Comparison of ENCODE assay signal across 8 mouse cellular contexts in genomic region chr1:156741482-156742411, GRCm38 (mm10). TPM values are rescaled to one million over a fixed set of nuclear protein-coding genes. Genes with fewer than 3 reads are reported as not detected.
DNase-seq lines count a peak whose midpoint lies in the region; ATAC-seq and TF ChIP-seq lines count a peak whose summit lies in the region.

No protein-coding gene starts in this region.

- DNase-seq in adrenal gland, postnatal 25 days = peak; percentile 58
- peak; percentile 76 for DNase-seq in embryonic facial prominence, embryonic 10.5 days (ENCODE audit: low spot score)
- peak; percentile 37 to 81 for DNase-seq in layer of hippocampus, adult 18-20 months (ENCODE audit: low spot score in 2 of 2)
- peak; percentile 88 for DNase-seq in lung, embryonic 14.5 days
- DNase-seq in testis, postnatal 14 days (ENCODE audit: low spot score) = peak; percentile 44

- H3K27me3 ChIP-seq in embryonic facial prominence, embryonic 10.5 days (replicated peaks; ENCODE audit: low read depth, poor library complexity, severe bottlenecking) = no peaks in the 10 kb centered on the region
- no peaks in the 10 kb centered on the region for H3K27me3 ChIP-seq in heart, embryonic 16.5 days (ENCODE audit: control insufficient read depth, insufficient read depth, low read length)
- no peaks in the 10 kb centered on the region for H3K27me3 ChIP-seq in lung, embryonic 14.5 days (ENCODE audit: insufficient read depth, low read length)
- H3K27me3 ChIP-seq in neural tube, embryonic 15.5 days (replicated peaks) = 0 out of 2 replicates have a peak, but pooled peaks cover 3% of the 10 kb centered on the region

- no peak overlapping the region for H3K4me2 ChIP-seq in heart, embryonic 16.5 days (ENCODE audit: low read depth, low read length)
- no peak overlapping the region for H3K4me2 ChIP-seq in lung, embryonic 14.5 days
- no peak overlapping the region for H3K4me2 ChIP-seq in neural tube, embryonic 15.5 days

- peak; percentile 82 for ATAC-seq in CD4-positive, CD25-positive, alpha-beta regulatory T cell, adult 4 months
- ATAC-seq in heart, embryonic 16.5 days (replicated peaks; ENCODE audit: extremely low read depth, insufficient read depth, low FRiP score) = peak; percentile 55
- peak; percentile 62 for ATAC-seq in lung, embryonic 14.5 days (ENCODE audit: insufficient read depth)
- ATAC-seq in neural tube, embryonic 15.5 days (ENCODE audit: low FRiP score) = peak; percentile 45; the same call in 1 of the 2 replicates

- peaks cover 11% of the 10 kb centered on the region; the same call in 1 of the 2 replicates for H3K4me1 ChIP-seq in embryonic facial prominence, embryonic 10.5 days
- H3K4me1 ChIP-seq in heart, embryonic 16.5 days (ENCODE audit: control insufficient read depth, insufficient read depth, low read length) = peaks cover 6% of the 10 kb centered on the region
- no peaks in the 10 kb centered on the region for H3K4me1 ChIP-seq in lung, embryonic 14.5 days (ENCODE audit: insufficient read depth)
- no peaks in the 10 kb centered on the region for H3K4me1 ChIP-seq in neural tube, embryonic 15.5 days

- WGBS in embryonic facial prominence, embryonic 10.5 days = 66% methylated on average over 11 of the region's 11 CpGs
- WGBS in heart, embryonic 16.5 days = 51% methylated on average over 11 of the region's 11 CpGs
- WGBS in lung, embryonic 14.5 days = 52% methylated on average over 11 of the region's 11 CpGs
- 66% methylated on average over 11 of the region's 11 CpGs for WGBS in neural tube, embryonic 15.5 days

- H3K36me3 ChIP-seq in embryonic facial prominence, embryonic 10.5 days (replicated peaks) = no peaks in the 10 kb centered on the region
- no peaks in the 10 kb centered on the region for H3K36me3 ChIP-seq in heart, embryonic 16.5 days (ENCODE audit: control insufficient read depth, insufficient read depth)
- H3K36me3 ChIP-seq in lung, embryonic 14.5 days (ENCODE audit: insufficient read depth) = no peaks in the 10 kb centered on the region
- no peaks in the 10 kb centered on the region for H3K36me3 ChIP-seq in neural tube, embryonic 15.5 days

- no peak overlapping the region for H3K9ac ChIP-seq in heart, embryonic 16.5 days (ENCODE audit: low read length)
- no peak overlapping the region for H3K9ac ChIP-seq in lung, embryonic 14.5 days
- H3K9ac ChIP-seq in neural tube, embryonic 15.5 days (replicated peaks) = no peak overlapping the region

- H3K27ac ChIP-seq in embryonic facial prominence, embryonic 10.5 days (replicated peaks) = no peak overlapping the region
- no peak overlapping the region for H3K27ac ChIP-seq in heart, embryonic 16.5 days (ENCODE audit: low read length)
- H3K27ac ChIP-seq in lung, embryonic 14.5 days (ENCODE audit: low read depth) = no peak overlapping the region
- H3K27ac ChIP-seq in neural tube, embryonic 15.5 days (replicated peaks) = no peak overlapping the region

- no peak overlapping the region for H3K4me3 ChIP-seq in embryonic facial prominence, embryonic 10.5 days
- no peak overlapping the region for H3K4me3 ChIP-seq in heart, embryonic 16.5 days (ENCODE audit: low read length)
- H3K4me3 ChIP-seq in lung, embryonic 14.5 days (ENCODE audit: low read depth, low read length) = no peak overlapping the region
- no peak overlapping the region for H3K4me3 ChIP-seq in neural tube, embryonic 15.5 days (replicated peaks)

- peak; percentile 98 for TF ChIP-seq CTCF in lung, embryonic 14.5 days (IDR thresholded peaks at IDR 0.05; ENCODE audit: low read depth)

- no peaks in the 10 kb centered on the region for H3K9me3 ChIP-seq in embryonic facial prominence, embryonic 10.5 days
- H3K9me3 ChIP-seq in heart, embryonic 16.5 days (replicated peaks; ENCODE audit: control insufficient read depth, low read length) = no peaks in the 10 kb centered on the region
- no peaks in the 10 kb centered on the region for H3K9me3 ChIP-seq in lung, embryonic 14.5 days (ENCODE audit: low read depth, low read length)
- no peaks in the 10 kb centered on the region for H3K9me3 ChIP-seq in neural tube, embryonic 15.5 days (replicated peaks)

RNA-seq across cellular contexts. Expression of gene Fam20b, which starts 22.9 kb away (rescaled TPM):
- 10 to 100 TPM; 11.5 to 18.8 TPM for polyA plus RNA-seq in CD4-positive, CD25-positive, alpha-beta regulatory T cell, adult 4 months (2017; shearing (Covaris generic))
- total RNA-seq in adrenal gland, postnatal 25 days (2021) = 47.6 and 58.9 TPM in 2 replicates
- 17.8 and 18.0 TPM in 2 replicates for polyA plus RNA-seq in embryonic facial prominence, embryonic 10.5 days (2016; fragmentation: Nextera tagmentation; extraction: Ambion mirVana)
- 23.1 and 25.3 TPM in 2 replicates for polyA plus RNA-seq in heart, embryonic 16.5 days (2015; fragmentation: Nextera tagmentation; extraction: Ambion mirVana)
- 10 to 100 TPM; 82.7 to 83.8 TPM for total RNA-seq in layer of hippocampus, adult 18-20 months (2021)
- 29.5 and 31.1 TPM in 2 replicates for polyA plus RNA-seq in lung, embryonic 14.5 days (2014; fragmentation: Nextera tagmentation; extraction: Ambion mirVana)
- 26.8 and 27.4 TPM in 2 replicates for polyA plus RNA-seq in neural tube, embryonic 15.5 days (2015; fragmentation: Nextera tagmentation; extraction: Ambion mirVana)
